In genomic region chr3:102176116-102176515, GRCm38 (mm10) we compare ENCODE assay signal across 29 mouse cellular contexts. TPM values are rescaled to one million over a fixed set of nuclear protein-coding genes. Genes with fewer than 3 reads are reported as not detected.
DNase-seq lines count a peak whose midpoint lies in the region; ATAC-seq and TF ChIP-seq lines count a peak whose summit lies in the region.
"Had no signal": no experiment of that assay in that cellular context is flagged by ENCODE, and none has a peak within 500 bp of the region (broad histone marks: within the 10 kb centered on the region; RNA-seq: fewer than 3 reads in every experiment).

No protein-coding gene starts in this region.

- no peaks in the 10 kb centered on the region for H3K27me3 ChIP-seq in embryonic facial prominence, embryonic 12.5 days
- H3K27me3 ChIP-seq in embryonic facial prominence, embryonic 10.5 days (replicated peaks; ENCODE audit: low read depth, poor library complexity, severe bottlenecking), result no peaks in the 10 kb centered on the region
- no peaks in the 10 kb centered on the region for H3K27me3 ChIP-seq in kidney, postnatal 0 days (ENCODE audit: insufficient read depth, low read length)
- H3K27me3 ChIP-seq in limb, embryonic 15.5 days, result no peaks in the 10 kb centered on the region
- H3K27me3 ChIP-seq in midbrain, embryonic 13.5 days, result no peaks in the 10 kb centered on the region
- H3K27me3 ChIP-seq: CH12.LX; hindbrain, embryonic 12.5 days; liver, embryonic 12.5 days; neural tube, embryonic 15.5 days had no signal

- DNase-seq in embryonic facial prominence, embryonic 10.5 days (ENCODE audit: low spot score), result no peak
- DNase-seq in kidney, postnatal 0 days (ENCODE audit: low spot score), result peak; percentile 45
- no peak for DNase-seq in kidney, postnatal 25 days
- no peak for DNase-seq in right cerebral cortex, postnatal 4 days
- no peak for DNase-seq in adrenal gland, adult 8-10 months
- DNase-seq: adrenal gland, adult 2 months; cerebellum, postnatal 10 days; gastrocnemius, adult 2 months; gastrocnemius, postnatal 36 days; heart, adult 18-20 months; heart, postnatal 36 days; kidney, adult 11 months; kidney, postnatal 4 days; left cerebral cortex, postnatal 4 days; liver, postnatal 0 days; lung, postnatal 36 days; right cerebral cortex, adult 18-20 months had no signal

- peaks cover 5% of the 10 kb centered on the region; the same call in 1 of the 2 replicates for H3K4me1 ChIP-seq in embryonic facial prominence, embryonic 12.5 days
- H3K4me1 ChIP-seq in embryonic facial prominence, embryonic 10.5 days, result peaks cover 15% of the 10 kb centered on the region; the same call in 1 of the 2 replicates
- H3K4me1 ChIP-seq in kidney, postnatal 0 days (replicated peaks; ENCODE audit: insufficient read depth, low read length), result no peaks in the 10 kb centered on the region
- peaks cover 34% of the 10 kb centered on the region for H3K4me1 ChIP-seq in limb, embryonic 15.5 days
- no peaks in the 10 kb centered on the region for H3K4me1 ChIP-seq in midbrain, embryonic 13.5 days (replicated peaks)
- H3K4me1 ChIP-seq: neural tube, embryonic 15.5 days had no signal

- H3K4me2 ChIP-seq in embryonic facial prominence, embryonic 12.5 days (replicated peaks), result no peak overlapping the region
- H3K4me2 ChIP-seq in kidney, postnatal 0 days (ENCODE audit: low read length), result no peak overlapping the region
- no peak overlapping the region for H3K4me2 ChIP-seq in limb, embryonic 15.5 days
- H3K4me2 ChIP-seq in midbrain, embryonic 13.5 days (replicated peaks), result no peak overlapping the region
- H3K4me2 ChIP-seq: heart, embryonic 11.5 days; hindbrain, embryonic 12.5 days; liver, embryonic 12.5 days; midbrain, embryonic 11.5 days; neural tube, embryonic 15.5 days had no signal

- no peak for ATAC-seq in embryonic facial prominence, embryonic 12.5 days (ENCODE audit: insufficient number of reproducible peaks, insufficient read depth, low FRiP score, low TSS enrichment)
- no peak for ATAC-seq in kidney, postnatal 0 days (replicated peaks; ENCODE audit: low FRiP score, low read depth)
- peak; percentile 68 for ATAC-seq in limb, embryonic 15.5 days (ENCODE audit: insufficient number of reproducible peaks, low FRiP score, low TSS enrichment, low read depth)
- ATAC-seq in midbrain, embryonic 13.5 days, result no peak
- ATAC-seq: activated CD4-positive, CD25-positive, alpha-beta regulatory T cell, adult 4 months; forebrain, embryonic 16.5 days; liver, embryonic 12.5 days; liver, postnatal 0 days had no signal

- H3K27ac ChIP-seq in embryonic facial prominence, embryonic 12.5 days, result peak overlapping the region; percentile 25; the same call in 1 of the 2 replicates
- H3K27ac ChIP-seq in embryonic facial prominence, embryonic 10.5 days (replicated peaks), result no peak overlapping the region
- peak overlapping the region; percentile 57; the same call in 1 of the 2 replicates for H3K27ac ChIP-seq in kidney, postnatal 0 days
- H3K27ac ChIP-seq in limb, embryonic 15.5 days, result peak overlapping the region; percentile 76
- H3K27ac ChIP-seq in midbrain, embryonic 13.5 days, result no peak overlapping the region
- H3K27ac ChIP-seq: gastrocnemius, adult 2 months; hindbrain, embryonic 12.5 days; liver, embryonic 12.5 days; neural tube, embryonic 15.5 days had no signal

- 59% methylated on average over 5 of the region's 5 CpGs for WGBS in embryonic facial prominence, embryonic 12.5 days
- WGBS in embryonic facial prominence, embryonic 10.5 days, result 83% methylated on average over 5 of the region's 5 CpGs
- WGBS in kidney, postnatal 0 days, result 30% methylated on average over 5 of the region's 5 CpGs
- 34% methylated on average over 5 of the region's 5 CpGs for WGBS in limb, embryonic 15.5 days
- 94% methylated on average over 5 of the region's 5 CpGs for WGBS in midbrain, embryonic 13.5 days

- no peaks in the 10 kb centered on the region for H3K36me3 ChIP-seq in embryonic facial prominence, embryonic 12.5 days
- peaks cover 4% of the 10 kb centered on the region; the same call in 1 of the 2 replicates for H3K36me3 ChIP-seq in embryonic facial prominence, embryonic 10.5 days (replicated peaks)
- 0 out of 2 replicates have a peak, but pooled peaks cover 3% of the 10 kb centered on the region for H3K36me3 ChIP-seq in kidney, postnatal 0 days (ENCODE audit: insufficient read depth, low read length)
- 0 out of 2 replicates have a peak, but pooled peaks cover 4% of the 10 kb centered on the region for H3K36me3 ChIP-seq in limb, embryonic 15.5 days
- no peaks in the 10 kb centered on the region for H3K36me3 ChIP-seq in midbrain, embryonic 13.5 days
- H3K36me3 ChIP-seq: neural tube, embryonic 15.5 days had no signal

- H3K9ac ChIP-seq in embryonic facial prominence, embryonic 12.5 days, result no peak overlapping the region
- H3K9ac ChIP-seq in kidney, postnatal 0 days (ENCODE audit: low read depth, low read length), result no peak overlapping the region
- no peak overlapping the region for H3K9ac ChIP-seq in limb, embryonic 15.5 days
- no peak overlapping the region for H3K9ac ChIP-seq in midbrain, embryonic 13.5 days (replicated peaks)
- H3K9ac ChIP-seq: hindbrain, embryonic 12.5 days; liver, embryonic 12.5 days; liver, postnatal 0 days; neural tube, embryonic 15.5 days had no signal

- no peaks in the 10 kb centered on the region for H3K9me3 ChIP-seq in embryonic facial prominence, embryonic 12.5 days
- no peaks in the 10 kb centered on the region for H3K9me3 ChIP-seq in embryonic facial prominence, embryonic 10.5 days
- no peaks in the 10 kb centered on the region for H3K9me3 ChIP-seq in kidney, postnatal 0 days (replicated peaks; ENCODE audit: low read length)
- no peaks in the 10 kb centered on the region for H3K9me3 ChIP-seq in limb, embryonic 15.5 days
- no peaks in the 10 kb centered on the region for H3K9me3 ChIP-seq in midbrain, embryonic 13.5 days
- H3K9me3 ChIP-seq: hindbrain, embryonic 12.5 days; liver, embryonic 12.5 days; neural tube, embryonic 15.5 days had no signal

- no peak for TF ChIP-seq CTCF in kidney, postnatal 0 days (IDR thresholded peaks at IDR 0.05; ENCODE audit: low read depth)

- H3K4me3 ChIP-seq in embryonic facial prominence, embryonic 12.5 days, result no peak overlapping the region
- no peak overlapping the region for H3K4me3 ChIP-seq in embryonic facial prominence, embryonic 10.5 days
- no peak overlapping the region for H3K4me3 ChIP-seq in kidney, postnatal 0 days (replicated peaks; ENCODE audit: low read depth, low read length)
- H3K4me3 ChIP-seq in limb, embryonic 15.5 days, result no peak overlapping the region
- no peak overlapping the region for H3K4me3 ChIP-seq in midbrain, embryonic 13.5 days (replicated peaks)
- H3K4me3 ChIP-seq: erythroblast, embryonic 14.5 days; gastrocnemius, adult 2 months; hindbrain, embryonic 12.5 days; liver, embryonic 12.5 days; neural tube, embryonic 15.5 days had no signal

RNA-seq across cellular contexts. Expression of gene Vangl1, which starts 28.4 kb away (rescaled TPM):
- 17.5 and 19.1 TPM in 2 replicates for polyA plus RNA-seq in embryonic facial prominence, embryonic 12.5 days (2016; fragmentation: Nextera tagmentation; extraction: Ambion mirVana)
- 12.9 and 13.3 TPM in 2 replicates for polyA plus RNA-seq in embryonic facial prominence, embryonic 10.5 days (2016; fragmentation: Nextera tagmentation; extraction: Ambion mirVana)
- polyA plus RNA-seq in kidney, postnatal 0 days (2015; fragmentation: Nextera tagmentation; extraction: Ambion mirVana), result 12.8 and 13.8 TPM in 2 replicates
- polyA plus RNA-seq in limb, embryonic 15.5 days (2015; fragmentation: Nextera tagmentation; extraction: Ambion mirVana), result 21.1 and 22.8 TPM in 2 replicates
- 5.9 and 7.3 TPM in 2 replicates for polyA plus RNA-seq in midbrain, embryonic 13.5 days (2015; fragmentation: Nextera tagmentation; extraction: Ambion mirVana)
- total RNA-seq in adrenal gland, adult 8-10 months (2022), result 10 to 100 TPM; 25.7 to 40.5 (median 29.8) TPM
- total RNA-seq: CH12.LX had no signal
- polyA plus RNA-seq: activated CD4-positive, CD25-positive, alpha-beta regulatory T cell, adult 4 months had no signal

Comparison
In these comparisons a context has a peak if more than half of its experiments do, and no peak if none do; other contexts are left out.
1. H3K27ac ChIP-seq: peak in embryonic facial prominence, embryonic 12.5 days (single experiment), kidney, postnatal 0 days (single experiment) and limb, embryonic 15.5 days (single experiment); none in embryonic facial prominence, embryonic 10.5 days (single experiment) and midbrain, embryonic 13.5 days (single experiment).